Mouse (Mus musculus) lung, postnatal 4 days (tissue): ENCODE measurements at regions not wholly inside any gene's neighbourhood (a gene's known extent, or its start where the extent isn't known, plus 50 kb on each side); places are given as distances from the start of the nearest gene placed in this dataset.

Experiments used
- DNase-seq, 2 experiments: peaks; one replicate each; pipeline ENCODE4 v3.0.0; 2021

GRCm38 (mm10) chr13:5802079-5802478 is 59.2 kb upstream of the Klf6 start:
- DNase-seq = peak; percentile 61 to 71

- peak; percentile 43 to 48 for DNase-seq
These were observed 58.5 kb upstream of the Klf6 start for GRCm38 (mm10) chr13:5802826-5803225.

- peak; percentile 55 to 70 for DNase-seq
These were observed 57.5 kb upstream of the Klf6 start for GRCm38 (mm10) chr13:5803540-5804380.

- peak in 1 of 2 experiments; percentile 18 for DNase-seq
These were observed 56.8 kb upstream of the Klf6 start for GRCm38 (mm10) chr13:5804381-5804941.

- no peak for DNase-seq
These were observed 52.9 kb upstream of the Klf6 start for GRCm38 (mm10) chr13:5808380-5808779.
